Mouse (Mus musculus): ENCODE results near the gene Msh3.

The Msh3 gene

DNA sequence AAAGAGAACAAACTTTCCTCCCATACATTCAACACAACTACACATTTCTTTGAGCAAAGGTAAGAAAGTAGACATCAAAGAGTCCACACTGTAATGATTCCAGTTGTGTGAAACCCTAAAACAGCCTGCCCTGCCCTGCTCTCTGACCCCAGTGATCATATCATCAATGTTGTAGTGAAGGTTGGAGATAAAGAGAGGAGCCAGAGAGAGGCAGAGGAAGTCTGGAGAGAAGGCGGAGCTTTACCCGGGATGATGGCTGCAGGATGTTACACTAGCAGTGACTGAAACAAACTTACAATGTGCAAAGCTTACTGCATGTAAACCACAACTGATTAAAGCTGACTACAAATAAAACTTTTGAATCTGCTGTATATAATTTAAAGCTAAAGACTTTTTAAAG is 26.8 kb downstream of the Msh3 start:
- DNase-seq: no peak

DNA sequence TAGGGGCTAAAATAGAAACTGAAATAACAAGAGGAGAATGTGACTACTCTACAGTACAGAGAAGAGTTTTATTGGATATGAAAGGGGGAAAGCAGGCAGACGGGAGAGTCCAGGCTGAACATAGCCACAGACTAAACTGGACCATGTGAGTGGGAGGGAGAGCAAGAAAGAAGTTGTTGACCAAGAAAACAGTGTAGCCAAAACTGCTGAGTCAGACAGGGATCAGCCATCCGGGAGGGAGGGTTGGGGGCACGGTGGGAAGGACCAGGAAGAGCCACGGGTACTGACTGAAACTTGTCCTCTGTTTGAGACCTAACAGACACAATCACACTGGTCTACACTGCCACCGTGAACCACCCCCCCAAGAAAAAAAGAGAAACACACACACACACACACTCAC is 28.8 kb downstream of the Msh3 start:
- DNase-seq: no peak

DNA sequence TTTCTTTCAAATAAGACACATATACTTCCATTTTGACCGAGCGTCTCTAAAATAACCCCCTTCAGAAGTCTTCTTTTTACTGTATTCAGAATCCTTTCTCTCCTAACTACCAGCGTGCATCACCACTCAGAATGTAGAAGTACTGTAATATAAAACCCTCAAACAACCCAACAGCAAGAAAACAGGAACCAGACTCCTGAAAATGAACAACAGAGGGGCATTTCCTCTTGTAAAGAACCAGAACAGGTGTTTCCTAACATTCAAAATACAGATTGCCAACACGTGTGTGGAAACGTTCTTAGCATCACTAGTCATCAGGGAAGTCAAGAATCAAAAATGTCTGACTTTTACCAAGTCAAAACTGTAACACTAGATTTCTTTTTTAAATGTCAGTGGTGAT is 34.0 kb downstream of the Msh3 start:
- DNase-seq: no peak

DNA sequence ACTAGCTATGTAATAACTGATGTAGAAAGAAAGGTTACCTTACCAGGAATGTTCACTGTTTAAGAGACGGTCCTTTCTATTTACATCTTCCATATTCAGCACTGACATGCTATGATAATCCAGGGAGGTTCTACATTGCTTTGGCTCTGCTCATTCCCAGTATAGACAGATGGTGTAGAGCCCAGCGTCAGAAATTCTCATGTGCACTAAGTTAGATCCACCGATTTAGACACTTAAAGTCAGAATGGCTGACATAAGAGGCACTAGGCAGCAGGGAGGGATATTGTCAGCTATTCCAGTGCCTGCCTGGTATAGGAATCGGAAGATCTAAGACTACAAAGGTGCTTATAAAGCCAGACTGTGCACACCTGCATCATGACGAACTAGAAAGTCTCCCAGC is 40.2 kb downstream of the Msh3 start:
- no peak for DNase-seq

DNA sequence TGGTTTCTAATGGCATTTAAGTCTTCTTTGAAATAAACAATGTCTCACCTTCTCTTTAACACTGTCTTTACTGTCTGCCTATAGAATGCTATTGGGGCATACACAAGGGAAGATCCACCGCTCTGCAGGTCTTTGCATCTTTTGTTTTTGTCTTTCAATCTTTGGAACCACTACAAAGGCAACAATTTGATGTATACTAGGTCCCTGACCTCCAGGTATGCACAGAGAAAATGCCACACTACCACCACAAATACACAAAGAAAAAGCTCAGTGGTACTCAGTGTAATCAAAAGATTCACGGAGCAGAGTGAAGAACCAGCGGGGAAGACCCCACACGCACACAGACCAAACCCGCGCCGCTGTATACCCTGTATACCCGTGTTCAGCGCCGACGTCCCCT is 49.1 kb downstream of the Msh3 start, which contains the start of gene Gm20379:
TSS of gene Gm20379 (plus strand) at position 301 of the 400 bp plus-strand sequence.
- no peak for DNase-seq

DNA sequence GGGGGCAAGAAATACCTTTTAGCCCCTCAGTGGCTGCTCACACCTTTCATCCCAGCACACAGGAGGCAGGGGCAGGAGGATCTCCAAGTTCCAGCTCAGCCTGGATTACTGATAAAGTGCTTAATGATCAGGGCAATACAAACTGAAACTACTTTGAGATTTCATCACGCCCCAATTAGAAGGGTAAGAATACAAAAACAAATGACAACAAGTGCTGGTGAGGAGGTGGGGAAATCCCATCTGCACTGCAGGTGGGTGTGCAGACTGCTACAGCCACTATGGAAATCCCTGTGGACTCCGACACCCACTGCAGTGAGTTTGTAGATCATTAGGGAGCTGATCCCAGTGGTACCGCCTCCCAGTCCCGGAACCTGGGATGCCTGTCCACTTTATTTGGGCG is 50.5 kb downstream of the Msh3 start:
- DNase-seq: no peak

DNA sequence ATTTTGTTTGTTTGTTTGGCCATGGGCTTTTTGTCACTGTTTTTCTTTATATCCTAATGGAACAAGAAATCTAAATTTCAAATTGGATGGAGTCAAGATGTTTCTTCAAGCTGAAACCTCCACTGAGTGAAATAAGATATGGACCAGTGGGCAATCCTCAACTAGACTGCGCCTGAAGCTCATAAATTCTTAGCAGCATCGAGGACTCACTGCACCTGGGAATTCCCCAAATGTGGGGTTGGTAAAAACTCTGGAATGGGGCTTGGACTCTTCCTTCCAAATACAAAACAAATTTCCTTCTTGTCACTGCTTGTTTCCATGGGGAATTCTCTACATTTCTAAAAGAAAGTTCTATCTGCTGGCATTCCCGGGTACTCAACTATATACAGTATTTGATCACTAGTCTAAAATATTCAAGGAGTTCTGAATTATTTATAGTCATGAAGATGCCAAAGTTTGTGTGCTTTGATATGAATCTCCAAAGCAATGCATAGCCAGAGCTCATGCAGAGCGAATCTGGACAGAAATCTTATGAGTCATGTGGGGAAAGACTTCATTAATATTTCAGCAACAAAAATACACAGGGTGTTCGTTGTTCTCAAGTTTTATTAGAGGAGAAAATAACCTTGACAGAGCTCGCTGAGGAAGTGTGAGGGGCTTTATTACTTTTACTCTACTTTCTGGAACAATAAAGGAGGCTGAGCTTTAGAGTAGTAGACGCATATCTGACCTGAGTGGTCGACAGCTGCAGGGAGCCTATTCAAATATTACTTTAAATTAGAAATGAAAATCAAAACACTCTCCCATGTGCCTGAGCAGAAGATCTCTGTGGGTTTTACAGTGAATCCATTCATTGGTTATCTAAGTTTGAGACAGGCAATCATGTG is 51.5 kb downstream of the Msh3 start:
- DNase-seq: no peak

DNA sequence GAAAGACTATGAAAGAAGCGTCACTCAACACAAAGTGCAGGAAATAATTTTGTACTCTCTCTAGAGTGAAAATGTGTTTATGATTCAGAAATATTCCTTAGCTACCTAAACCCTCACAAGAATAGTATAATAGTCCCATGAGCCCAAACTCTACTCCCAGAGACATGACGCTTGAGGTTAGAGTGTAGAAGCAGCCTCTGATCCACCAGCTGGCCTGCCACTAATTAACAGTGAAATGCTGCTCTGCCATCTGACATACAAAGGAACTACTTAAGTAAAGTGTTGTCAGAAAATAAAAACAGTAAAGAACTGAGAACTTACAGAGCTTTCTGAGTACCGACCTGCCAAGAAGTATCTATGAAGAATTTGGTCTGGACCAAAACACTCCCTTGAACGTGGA is 52.3 kb downstream of the Msh3 start:
- no peak for DNase-seq

DNA sequence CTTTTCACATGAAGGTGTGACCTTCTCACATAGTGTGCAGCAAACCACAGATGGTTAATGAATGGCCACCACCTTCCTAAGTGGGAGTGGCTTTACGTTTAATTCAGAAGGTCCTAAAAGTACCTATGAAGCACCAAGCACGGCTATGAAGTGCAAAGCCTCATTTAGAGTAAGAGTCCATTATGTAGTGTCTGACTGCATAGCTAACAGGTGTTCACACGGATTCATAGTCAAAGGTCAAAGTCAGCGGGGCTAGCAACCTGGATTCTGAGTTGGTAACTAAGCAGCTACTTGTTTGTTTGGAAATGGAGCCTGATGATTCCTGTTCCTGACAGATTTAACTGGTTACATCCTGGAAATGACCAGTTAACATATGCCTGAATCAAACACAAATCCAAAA is 53.0 kb downstream of the Msh3 start:
- DNase-seq: no peak

DNA sequence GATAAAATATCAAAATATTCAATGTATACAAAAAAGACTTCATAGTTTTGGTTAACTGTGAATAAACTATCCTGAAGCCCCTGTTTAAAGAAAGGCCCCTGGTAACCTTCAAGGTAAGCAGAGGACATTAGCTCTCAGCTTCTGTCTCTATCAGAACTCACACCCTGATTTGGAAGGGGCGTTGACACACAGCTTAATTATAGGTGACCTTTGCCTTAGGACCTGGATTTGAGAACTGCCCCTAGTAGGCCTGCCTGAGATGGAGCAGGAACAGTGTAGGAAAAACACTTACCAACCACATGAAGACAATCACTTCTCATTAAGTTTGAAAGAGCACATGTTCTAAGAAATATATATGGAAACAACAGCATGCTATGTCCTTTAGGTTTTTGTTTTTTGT is 55.3 kb downstream of the Msh3 start:
- no peak for DNase-seq

DNA sequence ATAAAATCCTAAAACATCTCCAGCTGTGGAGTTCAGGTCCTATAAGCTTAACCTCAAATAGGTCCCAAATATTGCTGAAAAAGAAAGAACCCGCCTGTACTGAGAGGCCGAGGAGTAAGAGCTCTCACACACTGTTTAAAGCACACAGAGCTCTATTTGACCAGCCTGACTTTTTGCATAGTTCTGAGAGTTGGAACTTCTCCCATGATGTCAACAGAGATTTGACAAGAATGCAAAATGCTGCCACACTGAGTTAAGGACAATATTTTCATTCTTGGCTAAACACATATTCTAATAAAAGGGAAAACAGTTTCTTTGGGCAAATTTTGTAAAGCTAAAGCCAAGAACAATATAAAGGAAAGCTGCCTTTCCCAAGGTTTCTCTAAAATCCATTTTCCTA is 57.8 kb downstream of the Msh3 start:
- no peak for DNase-seq

DNA sequence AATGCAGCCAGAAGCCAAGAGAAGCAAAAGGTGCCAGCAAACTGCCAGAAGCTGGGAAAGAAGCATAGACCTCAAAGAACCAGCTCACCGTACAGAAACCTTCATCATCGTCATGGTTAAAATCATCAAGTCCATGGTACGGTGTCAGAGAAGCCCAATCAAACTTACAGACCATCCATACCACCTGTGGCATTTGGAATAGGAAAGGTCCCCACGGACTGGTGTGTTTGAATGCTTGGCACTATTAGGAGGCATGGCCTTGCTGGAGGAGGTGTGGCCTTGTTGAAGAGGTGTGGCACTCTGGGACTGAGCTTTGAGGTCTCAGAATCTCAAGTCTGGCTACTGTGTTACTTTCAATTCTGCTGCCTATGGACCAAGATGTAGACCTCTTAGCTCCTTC is 58.3 kb downstream of the Msh3 start:
- no peak for DNase-seq

DNA sequence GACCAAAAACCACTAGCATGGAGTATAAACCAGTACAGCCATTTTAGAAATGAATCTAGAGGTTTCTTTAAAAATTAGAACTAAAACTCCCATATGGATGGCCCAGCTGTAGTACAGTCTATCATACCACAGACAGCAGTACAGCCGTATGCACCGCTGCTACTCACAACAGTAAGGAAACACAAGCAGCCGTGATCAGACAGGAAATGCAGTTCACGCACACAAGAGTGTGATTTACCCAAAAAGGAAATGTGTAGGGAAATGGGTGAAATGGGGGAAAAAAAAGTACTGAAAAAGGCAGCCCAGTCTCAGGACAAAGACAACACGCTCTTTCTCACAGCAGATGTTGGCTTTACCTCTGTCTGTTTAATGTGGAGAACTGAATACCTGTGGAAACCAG is 60.9 kb downstream of the Msh3 start:
- DNase-seq: no peak

DNA sequence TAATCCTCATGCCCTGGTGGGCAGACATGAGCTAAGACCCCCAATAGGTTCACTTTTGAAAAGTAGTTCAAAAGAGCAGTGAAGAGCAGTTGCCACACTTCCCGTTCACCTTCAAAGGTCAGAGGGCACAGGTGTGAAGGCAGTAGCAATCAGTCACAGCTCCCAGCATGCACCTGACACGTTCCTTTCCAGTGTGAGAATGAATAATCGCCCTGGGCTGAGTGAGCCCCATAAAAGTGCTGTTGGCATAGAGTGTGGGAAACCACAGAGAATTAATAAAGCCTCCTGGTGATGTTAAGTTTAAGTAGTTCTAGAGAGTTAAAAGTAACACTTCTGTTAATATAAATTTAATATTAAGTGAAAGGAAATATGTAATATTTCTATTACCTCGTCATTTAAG is 63.2 kb downstream of the Msh3 start:
- DNase-seq: no peak

DNA sequence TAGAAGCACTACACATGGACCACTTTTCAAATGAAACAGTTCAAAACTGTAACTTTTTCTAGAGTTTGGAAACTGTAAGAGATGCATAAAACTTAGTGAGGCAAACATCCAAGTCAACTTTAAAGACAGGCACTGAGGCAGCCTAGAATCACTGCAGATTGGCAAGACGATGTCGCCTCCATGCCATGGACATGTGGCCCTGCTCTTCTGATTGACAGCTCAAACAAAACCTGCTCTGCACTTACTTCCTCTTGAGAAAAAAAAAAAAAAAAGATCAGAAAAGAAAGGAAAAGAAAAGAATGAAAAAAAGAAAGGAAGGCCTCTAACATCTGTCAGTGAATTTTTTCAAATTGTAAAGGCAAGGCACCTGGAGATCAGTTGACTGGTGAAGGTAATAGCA is 77.8 kb downstream of the Msh3 start:
- DNase-seq: no peak

DNA sequence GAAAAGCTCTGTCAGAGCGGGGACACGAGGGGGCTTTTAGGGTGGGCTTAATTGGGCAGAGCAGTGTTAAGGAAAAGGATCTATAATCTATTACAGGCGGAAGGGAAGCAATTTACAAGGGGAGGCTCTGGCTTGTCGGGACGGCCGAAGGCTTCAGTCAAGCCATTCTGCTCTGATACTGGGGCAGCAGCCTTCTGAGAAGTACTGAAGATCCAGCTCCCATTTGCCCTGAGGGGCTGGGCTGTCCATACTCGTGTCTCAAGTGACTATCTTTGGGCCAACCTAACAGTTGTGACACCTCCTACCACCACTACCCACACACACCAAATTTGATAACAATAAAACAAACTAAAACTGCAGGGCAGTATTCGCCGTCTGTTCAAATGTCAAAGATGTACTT is 79.5 kb downstream of the Msh3 start:
- DNase-seq: no peak

DNA sequence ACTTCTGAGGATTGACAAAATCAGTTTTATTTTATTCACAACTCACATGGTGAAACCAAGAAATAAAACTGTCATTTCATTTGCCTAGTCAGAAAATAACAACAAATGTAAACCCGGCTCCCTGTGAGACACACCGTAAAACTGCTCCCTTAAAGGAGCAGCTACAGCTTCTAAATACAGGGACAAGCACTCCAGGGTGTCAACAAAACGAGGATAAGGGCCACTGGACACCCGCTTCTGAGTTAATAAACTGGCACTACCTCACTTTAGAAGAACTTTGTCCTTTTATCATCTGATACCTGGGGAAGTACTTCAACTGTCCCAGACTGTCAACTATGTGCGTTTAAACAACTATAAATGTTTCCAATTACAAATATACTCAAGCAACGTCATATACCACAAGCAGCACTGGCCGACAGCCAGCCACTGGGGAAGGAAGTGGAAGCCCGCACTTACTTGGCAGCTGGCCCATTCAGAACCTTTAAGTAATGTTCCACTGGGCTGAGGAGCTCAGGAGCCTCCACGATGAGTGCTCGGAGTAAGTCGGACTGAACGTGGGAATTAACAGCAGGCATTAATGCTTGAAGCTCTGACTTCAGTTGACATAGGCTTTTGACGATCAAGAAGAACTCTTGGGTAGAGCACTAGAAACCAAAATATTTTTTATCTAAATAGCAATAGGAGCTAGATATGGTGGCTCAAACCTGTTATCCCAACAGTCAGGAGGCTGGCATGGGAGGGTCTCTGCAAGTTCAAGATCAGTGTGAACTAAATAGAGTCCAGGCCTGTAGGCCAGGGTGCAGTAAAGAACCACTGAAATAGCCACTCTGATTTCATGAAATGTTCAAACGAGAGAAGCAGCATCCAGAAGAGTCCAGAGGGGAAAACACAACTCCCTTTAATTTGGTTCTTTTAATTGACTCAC is 80.3 kb downstream of the Msh3 start:
- DNase-seq: no peak

DNA sequence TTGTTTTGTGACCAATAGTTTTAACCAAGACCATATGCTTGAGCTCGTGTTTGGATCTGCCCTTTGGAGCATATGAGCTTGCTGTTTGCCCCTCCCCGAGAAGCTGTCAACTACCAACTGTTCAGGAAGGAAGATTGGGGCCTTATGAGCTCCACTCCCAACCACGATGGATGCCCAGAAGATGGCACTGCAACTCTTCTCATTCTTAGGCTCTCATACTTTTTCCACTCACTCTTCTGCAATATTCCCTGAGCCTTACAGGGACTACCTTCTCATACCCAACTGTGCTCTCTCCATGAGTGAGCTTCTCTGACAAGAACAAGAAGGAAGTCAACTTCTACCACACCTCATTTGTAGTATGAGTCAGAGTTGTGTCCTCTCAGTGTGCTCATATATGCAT is 87.7 kb downstream of the Msh3 start:
- DNase-seq: no peak

DNA sequence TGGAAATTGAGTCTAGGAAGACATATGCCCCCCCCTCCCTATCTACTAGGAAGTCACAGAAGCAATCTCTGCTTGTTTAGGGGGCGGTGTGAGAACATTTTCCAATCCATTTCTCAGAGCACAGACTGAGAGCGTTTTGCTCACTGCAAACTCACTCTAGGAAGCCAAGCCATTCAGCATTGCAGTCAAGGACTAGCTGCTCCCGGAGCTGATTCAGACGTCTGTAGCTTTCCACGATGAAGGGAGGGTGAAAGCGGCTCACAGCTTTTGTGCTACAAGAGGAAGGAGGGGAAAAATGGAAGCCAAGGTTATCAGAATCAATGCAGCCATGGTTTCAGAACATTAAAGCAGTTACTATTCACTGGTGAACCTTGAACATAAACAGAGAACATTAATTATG is 91.2 kb downstream of the Msh3 start:
- DNase-seq: no peak

DNA sequence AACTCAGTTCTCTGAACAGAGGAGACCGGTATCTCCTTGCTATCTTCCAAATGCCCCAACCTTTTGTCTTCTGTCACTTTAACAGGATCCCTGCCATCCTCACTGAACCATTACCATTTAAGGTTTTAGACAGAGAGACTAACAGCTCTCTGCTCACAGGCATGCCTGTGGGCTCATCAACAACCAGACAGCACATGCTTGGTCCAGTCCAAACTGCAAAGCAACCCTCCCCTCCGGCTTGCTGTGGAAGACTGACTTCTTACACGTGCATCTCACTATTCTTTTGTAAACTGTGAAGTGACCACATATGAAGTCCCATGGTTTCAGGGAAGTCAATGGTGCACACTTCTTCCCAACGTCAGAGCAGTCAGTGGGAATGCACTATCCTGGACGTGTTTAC is 93.5 kb downstream of the Msh3 start:
- DNase-seq: no peak

DNA sequence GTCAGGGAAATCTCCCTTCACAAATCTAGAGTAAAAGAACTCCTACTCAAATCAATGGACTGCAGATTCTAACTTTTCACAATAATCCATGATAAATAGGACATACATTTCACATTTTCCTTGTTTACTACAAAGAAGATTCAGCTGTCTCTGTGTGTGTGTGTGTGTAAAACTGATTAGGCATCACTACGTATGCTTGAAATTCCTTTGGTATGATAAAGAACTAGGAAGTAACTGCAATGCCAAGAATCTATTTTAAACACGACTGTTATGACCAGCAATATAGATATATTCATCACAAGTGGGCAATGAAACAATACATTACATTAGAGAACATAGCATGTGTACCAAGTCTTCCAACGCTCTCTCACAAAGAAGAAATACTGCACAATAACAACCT is 99.3 kb downstream of the Msh3 start:
- DNase-seq: no peak

DNA sequence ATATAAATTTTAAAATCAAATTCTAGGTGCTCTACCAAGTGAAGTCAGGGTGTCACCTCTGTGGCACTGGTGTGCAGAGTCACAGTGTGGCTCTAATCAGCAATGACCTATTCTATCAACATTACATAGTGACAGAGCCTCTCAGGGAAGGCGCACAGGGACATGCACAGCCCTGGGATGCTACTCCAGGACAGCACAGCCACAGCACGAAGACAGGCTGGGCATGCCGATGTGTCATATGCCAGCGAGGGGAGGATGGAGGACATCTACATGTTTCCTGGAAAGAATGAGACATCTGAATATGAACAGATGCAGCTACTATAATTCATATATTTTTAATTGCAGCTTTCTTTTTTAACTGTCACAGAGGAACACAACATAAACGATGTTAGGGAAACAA is 101.0 kb downstream of the Msh3 start:
- DNase-seq: no peak

DNA sequence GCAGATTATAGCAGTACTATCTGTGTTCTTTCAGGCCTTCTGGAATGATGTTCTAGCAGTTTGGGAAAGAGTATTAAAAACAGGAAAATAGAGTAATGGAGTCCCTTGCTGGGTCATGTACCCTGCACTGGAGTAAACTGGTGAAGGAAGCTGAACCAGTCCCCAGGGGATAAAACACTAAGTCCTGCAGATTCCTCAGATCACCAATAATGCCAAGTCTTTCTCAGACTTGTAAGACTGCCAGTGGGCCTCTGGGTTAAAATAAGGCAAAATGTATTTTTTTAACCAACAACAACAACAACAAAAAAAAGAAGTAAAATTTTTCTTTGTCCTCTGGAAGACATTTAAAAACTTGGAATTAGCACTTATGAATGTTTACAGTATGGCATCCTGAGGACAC is 102.5 kb downstream of the Msh3 start:
- no peak for DNase-seq

DNA sequence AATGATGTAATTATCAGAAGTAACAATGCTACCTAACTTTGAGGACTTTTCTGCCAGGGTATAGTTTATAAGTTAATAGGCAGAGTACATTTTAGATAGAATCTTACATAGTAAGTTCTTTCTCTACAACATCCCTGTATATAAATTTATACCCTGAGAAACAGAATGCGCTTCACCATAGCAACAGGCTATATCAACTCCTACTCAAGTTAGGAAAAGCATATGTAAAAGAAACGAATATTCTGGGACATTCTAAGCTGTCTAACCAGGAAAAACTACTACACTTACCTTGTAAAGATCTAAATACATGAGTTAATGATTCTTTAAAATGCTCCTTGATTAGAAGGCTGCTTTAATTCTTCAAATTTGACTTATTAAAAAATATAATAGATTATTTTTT is 107.2 kb downstream of the Msh3 start:
- no peak for DNase-seq
